Mouse (Mus musculus) midbrain, embryonic 11.5 days (tissue): Measurements from ENCODE around the gene Tctex1d2. TPM values are rescaled to one million over a fixed set of nuclear protein-coding genes. Genes with fewer than 3 reads are reported as not detected.

Experiments
- ATAC-seq: fragments of 200-750 bp; cut with Nextera tagmentation; 2 replicates; pipeline ENCODE4 v1.8.0; 2017; ENCODE audit warnings: moderate TSS enrichment, moderate library complexity; ENCODE audit not compliant: low FRiP score
- DNase-seq: peaks from one replicate; pipeline ENCODE4 v3.0.0; 2015; ENCODE audit warnings: low spot score; ENCODE audit errors: missing footprints
- H3K27ac ChIP-seq: fragments of 300-500 bp; sonication (generic); 2 replicates; pipeline ENCODE4 v1.5.1; 2014; ENCODE audit warnings: low read depth, low read length
- H3K27me3 ChIP-seq: fragments of 300-500 bp; sonication (generic); 2 replicates; pipeline ENCODE4 v1.6.1; 2014; ENCODE audit warnings: mild to moderate bottlenecking, low read length, moderate library complexity, mixed read lengths; ENCODE audit not compliant: control insufficient read depth, insufficient read depth
- H3K36me3 ChIP-seq: fragments of 300-500 bp; sonication (generic); 2 replicates; pipeline ENCODE4 v1.6.1; 2014; ENCODE audit warnings: mild to moderate bottlenecking, low read length, moderate library complexity, mixed read lengths; ENCODE audit not compliant: control insufficient read depth, insufficient read depth
- H3K4me1 ChIP-seq: fragments of 300-500 bp; sonication (generic); 2 replicates; pipeline ENCODE4 v1.6.1; 2014; ENCODE audit warnings: low read length; ENCODE audit not compliant: control insufficient read depth, insufficient read depth
- H3K4me2 ChIP-seq: fragments of 300-500 bp; sonication (generic); 2 replicates; pipeline ENCODE4 v1.6.1; 2014; ENCODE audit warnings: mild to moderate bottlenecking, moderate library complexity
- H3K4me3 ChIP-seq: fragments of 300-500 bp; sonication (generic); 2 replicates; pipeline ENCODE4 v1.5.1; 2014; ENCODE audit warnings: low read depth, low read length
- H3K9ac ChIP-seq: fragments of 300-500 bp; sonication (generic); 2 replicates; pipeline ENCODE4 v1.6.1; 2014; ENCODE audit warnings: low read length
- H3K9me3 ChIP-seq: fragments of 300-500 bp; sonication (generic); 2 replicates; pipeline ENCODE4 v1.6.1; 2016; ENCODE audit warnings: low read length; ENCODE audit not compliant: control insufficient read depth
- WGBS: fragments of 180-500 bp; shearing (Covaris S2); extraction: QIAGEN DNeasy Blood & Tissue Kit; methylation state at CpG from one replicate; pipeline ENCODE4 v1.1.7; 2014; 5-methylcytosine and 5-hydroxymethylcytosine counted together
- polyA plus RNA-seq: library from polyadenylated mRNA; unstranded; fragments of >200 nt; fragmentation: Nextera tagmentation; extraction: Ambion mirVana; gene quantifications from 2 replicates; pipeline ENCODE4 v1.2.1, GENCODE M21; 2014

Gene Tctex1d2
- polyA plus RNA-seq, 1 experiment from 2014 or later: 32.7 TPM

- no peaks in the 10 kb centered on the region for H3K27me3 ChIP-seq
- ATAC-seq: no peak
- no peak overlapping the region for H3K4me3 ChIP-seq
- no peak overlapping the region for H3K27ac ChIP-seq
- peaks cover 6% of the 10 kb centered on the region; the same call in 1 of the 2 replicates for H3K4me1 ChIP-seq
- H3K36me3 ChIP-seq: no peaks in the 10 kb centered on the region
- no peaks in the 10 kb centered on the region for H3K9me3 ChIP-seq
- WGBS: 55% methylated on average over 1 of the region's 1 CpGs
- H3K9ac ChIP-seq: no peak overlapping the region
- no peak overlapping the region for H3K4me2 ChIP-seq
- DNase-seq: no peak
These were observed 2.0 kb upstream of the Tctex1d2 start for GRCm38 (mm10) chr16:32417457-32417856.

GRCm38 (mm10) chr16:32427506-32427905 lies 8.0 kb downstream of the Tctex1d2 start:
- Histone ChIP-seq H3K27me3 (no peaks in the 10 kb centered on the region), H3K4me1 (peaks cover 8% of the 10 kb centered on the region), H3K4me2 (no peak overlapping the region), H3K9me3 (no peaks in the 10 kb centered on the region), H3K27ac (no peak overlapping the region), H3K36me3 (no peaks in the 10 kb centered on the region), H3K9ac (no peak overlapping the region), H3K4me3 (no peak overlapping the region)
- DNase-seq: no peak
- 93% methylated on average over 3 of the region's 3 CpGs for WGBS
- ATAC-seq: no peak

GRCm38 (mm10) chr16:32430474-32431046 lies 11.1 kb downstream of the Tctex1d2 start, which contains the start of gene Pcyt1a:
Gene Pcyt1a, plus strand, starts transcription at chr16:32430921.
- under 1% methylated on average over 54 of the region's 54 CpGs for WGBS
- DNase-seq: peak; percentile 99
- peak within 1 kb of the TSS; percentile 91 for H3K4me2 ChIP-seq
- no peaks in the 10 kb centered on the region for H3K9me3 ChIP-seq
- H3K4me1 ChIP-seq: peaks cover 8% of the 10 kb centered on the region
- H3K27me3 ChIP-seq: no peaks in the 10 kb centered on the region
- peak within 1 kb of the TSS; percentile 73 for H3K4me3 ChIP-seq
- peak within 1 kb of the TSS; percentile 72 for H3K27ac ChIP-seq
- H3K9ac ChIP-seq: peak within 1 kb of the TSS; percentile 70
- peak; percentile 97 for ATAC-seq
- H3K36me3 ChIP-seq: no peaks in the 10 kb centered on the region

- peaks cover 8% of the 10 kb centered on the region for H3K4me1 ChIP-seq
- peak overlapping the region; percentile 91 for H3K4me2 ChIP-seq
- WGBS: 1% methylated on average over 28 of the region's 28 CpGs
- H3K4me3 ChIP-seq: peak overlapping the region; percentile 73
- no peaks in the 10 kb centered on the region for H3K36me3 ChIP-seq
- H3K27ac ChIP-seq: peak overlapping the region; percentile 72; the same call in 1 of the 2 replicates
- peak; percentile 86; the same call in 1 of the 2 replicates for ATAC-seq
- no peaks in the 10 kb centered on the region for H3K27me3 ChIP-seq
- no peaks in the 10 kb centered on the region for H3K9me3 ChIP-seq
- no peak for DNase-seq
- H3K9ac ChIP-seq: peak overlapping the region; percentile 70
These were observed 11.6 kb downstream of the Tctex1d2 start for GRCm38 (mm10) chr16:32431047-32431591.

- DNase-seq (no peak), ATAC-seq (no peak)
- no peak overlapping the region for H3K9ac ChIP-seq
- WGBS: 84% methylated on average over 1 of the region's 1 CpGs
- H3K27me3 ChIP-seq: no peaks in the 10 kb centered on the region
- H3K36me3 ChIP-seq: no peaks in the 10 kb centered on the region
- no peak overlapping the region for H3K4me3 ChIP-seq
- H3K9me3 ChIP-seq: no peaks in the 10 kb centered on the region
- peaks cover 8% of the 10 kb centered on the region for H3K4me1 ChIP-seq
- peak overlapping the region; percentile 91; the same call in 1 of the 2 replicates for H3K4me2 ChIP-seq
- no peak overlapping the region for H3K27ac ChIP-seq
These were observed 12.4 kb downstream of the Tctex1d2 start for GRCm38 (mm10) chr16:32431926-32432325.

GRCm38 (mm10) chr16:32433138-32433537 lies 13.6 kb downstream of the Tctex1d2 start:
- WGBS: 90% methylated on average over 2 of the region's 2 CpGs
- no peak for DNase-seq
- no peak overlapping the region for H3K4me2 ChIP-seq
- no peak for ATAC-seq
- peaks cover 8% of the 10 kb centered on the region for H3K4me1 ChIP-seq
- no peaks in the 10 kb centered on the region for H3K27me3 ChIP-seq
- no peaks in the 10 kb centered on the region for H3K36me3 ChIP-seq
- H3K9ac ChIP-seq: no peak overlapping the region
- H3K9me3 ChIP-seq: no peaks in the 10 kb centered on the region
- H3K4me3 ChIP-seq: no peak overlapping the region
- no peak overlapping the region for H3K27ac ChIP-seq

GRCm38 (mm10) chr16:32434066-32434465 lies 14.6 kb downstream of the Tctex1d2 start:
- 64% methylated on average over 6 of the region's 6 CpGs for WGBS
- Histone ChIP-seq H3K36me3 (no peaks in the 10 kb centered on the region), H3K27me3 (no peaks in the 10 kb centered on the region), H3K9ac (no peak overlapping the region), H3K4me1 (peaks cover 8% of the 10 kb centered on the region), H3K9me3 (no peaks in the 10 kb centered on the region), H3K4me2 (no peak overlapping the region), H3K4me3 (no peak overlapping the region), H3K27ac (no peak overlapping the region)
- no peak for ATAC-seq
- DNase-seq: no peak

GRCm38 (mm10) chr16:32434691-32435090 lies 15.2 kb downstream of the Tctex1d2 start:
- ATAC-seq (no peak), DNase-seq (no peak)
- H3K4me1 ChIP-seq: peaks cover 8% of the 10 kb centered on the region
- H3K27me3 ChIP-seq: no peaks in the 10 kb centered on the region
- H3K9me3 ChIP-seq: no peaks in the 10 kb centered on the region
- H3K4me2 ChIP-seq: no peak overlapping the region
- no peak overlapping the region for H3K4me3 ChIP-seq
- no peak overlapping the region for H3K27ac ChIP-seq
- H3K9ac ChIP-seq: no peak overlapping the region
- no peaks in the 10 kb centered on the region for H3K36me3 ChIP-seq

- no peak overlapping the region for H3K4me3 ChIP-seq
- no peak overlapping the region for H3K9ac ChIP-seq
- ATAC-seq (no peak), DNase-seq (no peak)
- peaks cover 2% of the 10 kb centered on the region for H3K4me1 ChIP-seq
- 79% methylated on average over 1 of the region's 1 CpGs for WGBS
- no peak overlapping the region for H3K4me2 ChIP-seq
- no peak overlapping the region for H3K27ac ChIP-seq
- H3K36me3 ChIP-seq: no peaks in the 10 kb centered on the region
- H3K9me3 ChIP-seq: no peaks in the 10 kb centered on the region
- no peaks in the 10 kb centered on the region for H3K27me3 ChIP-seq
These were observed 17.2 kb downstream of the Tctex1d2 start for GRCm38 (mm10) chr16:32436657-32437056.
